Comparison of ENCODE assay signal across 8 mouse cellular contexts in the genomic region with DNA sequence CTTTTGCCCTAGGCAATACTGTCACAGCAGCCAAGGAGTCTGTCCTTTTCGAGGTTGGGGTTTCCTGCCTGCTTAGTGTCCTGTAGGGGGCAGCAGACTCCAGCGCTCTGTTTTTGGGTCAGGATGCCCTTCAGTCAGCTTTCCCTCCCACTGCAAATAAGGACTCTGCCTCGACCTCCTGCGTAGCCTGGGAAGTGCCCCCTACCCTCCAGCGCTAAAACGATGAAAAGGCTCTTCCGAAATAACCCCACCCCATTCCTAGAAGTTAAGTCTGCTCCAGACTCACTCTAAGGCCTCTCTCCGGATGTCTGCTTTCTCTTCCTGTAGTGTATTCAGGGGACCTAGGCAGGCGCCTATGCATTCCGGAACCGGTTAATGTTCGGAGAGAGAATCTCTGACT. TPM values are rescaled to one million over a fixed set of nuclear protein-coding genes. Genes with fewer than 3 reads are reported as not detected.
DNase-seq lines count a peak whose midpoint lies in the region; ATAC-seq and TF ChIP-seq lines count a peak whose summit lies in the region.

No protein-coding gene starts in this region.

- TF ChIP-seq EP300 in stomach, postnatal 0 days (optimal IDR thresholded peaks at IDR 0.05): no peak

- TF ChIP-seq CTCF in bone marrow, adult 2 months (IDR thresholded peaks at IDR 0.05; ENCODE audit: control insufficient read depth, insufficient read depth, low read length): peak; percentile 96
- peak; percentile 99 for TF ChIP-seq CTCF in kidney, postnatal 0 days (IDR thresholded peaks at IDR 0.05; ENCODE audit: low read depth)
- TF ChIP-seq CTCF in stomach, postnatal 0 days (IDR thresholded peaks at IDR 0.05; ENCODE audit: low read depth): peak; percentile 97

- TF ChIP-seq POLR2A in bone marrow, adult 2 months (IDR thresholded peaks at IDR 0.05; ENCODE audit: borderline replicate concordance, control insufficient read depth, low read depth, low read length): no peak

- WGBS in bone marrow, adult 2 months: under 1% methylated on average over 12 of the region's 12 CpGs
- under 1% methylated on average over 12 of the region's 12 CpGs for WGBS in heart, embryonic 14.5 days
- WGBS in kidney, postnatal 0 days: 0% methylated on average over 12 of the region's 12 CpGs
- WGBS in liver, embryonic 15.5 days (ENCODE audit: insufficient replicate concordance): under 1% methylated on average over 12 of the region's 12 CpGs
- 1% methylated on average over 12 of the region's 12 CpGs for WGBS in stomach, postnatal 0 days

- H3K4me2 ChIP-seq in heart, embryonic 14.5 days (ENCODE audit: low read length): peak overlapping the region; percentile 91
- peak overlapping the region; percentile 77 for H3K4me2 ChIP-seq in kidney, postnatal 0 days (ENCODE audit: low read length)
- H3K4me2 ChIP-seq in liver, embryonic 15.5 days: peak overlapping the region; percentile 86
- H3K4me2 ChIP-seq in stomach, postnatal 0 days (replicated peaks; ENCODE audit: low read depth): peak overlapping the region; percentile 70

- peak overlapping the region; percentile 61 for H3K4me3 ChIP-seq in bone marrow, adult 2 months (replicated peaks; ENCODE audit: control insufficient read depth, low read depth, low read length)
- H3K4me3 ChIP-seq in heart, embryonic 14.5 days (ENCODE audit: control insufficient read depth in 1 of 2, insufficient read depth in 1 of 2, low read depth in 1 of 2, low read length in 2 of 2): peak overlapping the region; percentile 36 to 43
- peak overlapping the region; percentile 30 for H3K4me3 ChIP-seq in kidney, postnatal 0 days (replicated peaks; ENCODE audit: low read depth, low read length)
- H3K4me3 ChIP-seq in liver, embryonic 15.5 days (replicated peaks): peak overlapping the region; percentile 53
- H3K4me3 ChIP-seq in stomach, postnatal 0 days (ENCODE audit: low read depth, low read length): peak overlapping the region; percentile 24

- H3K9ac ChIP-seq in heart, embryonic 14.5 days (ENCODE audit: low read length): peak overlapping the region; percentile 65
- H3K9ac ChIP-seq in kidney, postnatal 0 days (ENCODE audit: low read depth, low read length): peak overlapping the region; percentile 43; the same call in 1 of the 2 replicates
- peak overlapping the region; percentile 53 for H3K9ac ChIP-seq in liver, embryonic 15.5 days
- peak overlapping the region; percentile 55 for H3K9ac ChIP-seq in stomach, postnatal 0 days (ENCODE audit: low read length)

- ATAC-seq in CD4-positive, CD25-positive, alpha-beta regulatory T cell, adult 4 months: peak; percentile 85
- peak; percentile 80 for ATAC-seq in erythroblast, adult 5-6 weeks (replicated peaks; ENCODE audit: low FRiP score, poor library complexity, severe bottlenecking)
- ATAC-seq in heart, embryonic 14.5 days (ENCODE audit: insufficient number of reproducible peaks, insufficient read depth, low FRiP score, low read depth): 0 out of 2 replicates have a peak, but pooled peaks have one; percentile 23
- 0 out of 2 replicates have a peak, but pooled peaks have one; percentile 29 for ATAC-seq in kidney, postnatal 0 days (replicated peaks; ENCODE audit: low FRiP score, low read depth)
- peak; percentile 38 for ATAC-seq in liver, embryonic 15.5 days (ENCODE audit: insufficient read depth)
- ATAC-seq in stomach, postnatal 0 days (ENCODE audit: low FRiP score, low TSS enrichment): peak; percentile 33; the same call in 1 of the 2 replicates

- H3K27me3 ChIP-seq in heart, embryonic 14.5 days (ENCODE audit: control insufficient read depth, insufficient read depth, low read length): no peaks in the 10 kb centered on the region
- H3K27me3 ChIP-seq in kidney, postnatal 0 days (ENCODE audit: insufficient read depth, low read length): no peaks in the 10 kb centered on the region
- peaks cover 44% of the 10 kb centered on the region for H3K27me3 ChIP-seq in liver, embryonic 15.5 days
- no peaks in the 10 kb centered on the region for H3K27me3 ChIP-seq in stomach, postnatal 0 days (ENCODE audit: control insufficient read depth, insufficient read depth, low read length)

- peak; percentile 94 for DNase-seq in kidney, postnatal 0 days (ENCODE audit: low spot score)
- peak; percentile 81 for DNase-seq in neural tube, embryonic 10.5 days (ENCODE audit: extremely low spot score, low spot score)
- peak; percentile 74 for DNase-seq in stomach, postnatal 0 days (ENCODE audit: low spot score)

- no peaks in the 10 kb centered on the region for H3K36me3 ChIP-seq in heart, embryonic 14.5 days (ENCODE audit: control insufficient read depth, insufficient read depth, low read length)
- no peaks in the 10 kb centered on the region for H3K36me3 ChIP-seq in kidney, postnatal 0 days (ENCODE audit: insufficient read depth, low read length)
- H3K36me3 ChIP-seq in liver, embryonic 15.5 days (replicated peaks): no peaks in the 10 kb centered on the region
- H3K36me3 ChIP-seq in stomach, postnatal 0 days (ENCODE audit: control insufficient read depth, insufficient read depth, low read length): no peaks in the 10 kb centered on the region

- H3K4me1 ChIP-seq in bone marrow, adult 2 months (ENCODE audit: control insufficient read depth, insufficient read depth, low read length): no peaks in the 10 kb centered on the region; the same call in 1 of the 2 replicates
- H3K4me1 ChIP-seq in heart, embryonic 14.5 days (ENCODE audit: control insufficient read depth in 2 of 2, insufficient read depth in 2 of 2, low read length in 2 of 2): peaks cover 14 to 24% of the 10 kb centered on the region in 2 experiments
- H3K4me1 ChIP-seq in kidney, postnatal 0 days (replicated peaks; ENCODE audit: insufficient read depth, low read length): peaks cover 16% of the 10 kb centered on the region; the same call in 1 of the 2 replicates
- H3K4me1 ChIP-seq in liver, embryonic 15.5 days (replicated peaks): peaks cover 32% of the 10 kb centered on the region
- peaks cover 6% of the 10 kb centered on the region for H3K4me1 ChIP-seq in stomach, postnatal 0 days (replicated peaks; ENCODE audit: control insufficient read depth, insufficient read depth)

- H3K27ac ChIP-seq in bone marrow, adult 2 months (ENCODE audit: control insufficient read depth, insufficient read depth, low read depth, low read length, poor library complexity): peak overlapping the region; percentile 18
- H3K27ac ChIP-seq in heart, embryonic 14.5 days (replicated peaks in 1 of 2; ENCODE audit: control insufficient read depth in 1 of 2, insufficient read depth in 1 of 2, low read depth in 2 of 2, low read length in 2 of 2): peak overlapping the region; percentile 4 to 51; a peak in 3 of 4 replicates
- H3K27ac ChIP-seq in kidney, postnatal 0 days: peak overlapping the region; percentile 73; the same call in 1 of the 2 replicates
- 0 out of 2 replicates have a peak overlapping the region, but pooled peaks have one; percentile 24 for H3K27ac ChIP-seq in liver, embryonic 15.5 days (replicated peaks)
- H3K27ac ChIP-seq in stomach, postnatal 0 days (replicated peaks): peak overlapping the region; percentile 53

- H3K9me3 ChIP-seq in heart, embryonic 14.5 days (ENCODE audit: control insufficient read depth, low read length): no peaks in the 10 kb centered on the region
- H3K9me3 ChIP-seq in kidney, postnatal 0 days (replicated peaks; ENCODE audit: low read length): no peaks in the 10 kb centered on the region
- no peaks in the 10 kb centered on the region for H3K9me3 ChIP-seq in liver, embryonic 15.5 days (replicated peaks)
- H3K9me3 ChIP-seq in stomach, postnatal 0 days (ENCODE audit: control insufficient read depth, low read length): no peaks in the 10 kb centered on the region

RNA-seq across cellular contexts. Expression of gene Nanos3, which starts 1.5 kb away (rescaled TPM):
- under 1 TPM in 1 of 2 experiments, not detected in 1; 0.81 TPM for polyA plus RNA-seq in CD4-positive, CD25-positive, alpha-beta regulatory T cell, adult 4 months (2017; shearing (Covaris generic))
- polyA plus RNA-seq in bone marrow, adult 2 months (2011; ENCODE audit: insufficient read depth, insufficient read length, low replicate concordance, missing spikeins): 3.0 TPM in 1 of 2 replicates, not detected in the other
- total RNA-seq in erythroblast, adult 5-6 weeks (2015; ENCODE audit: low replicate concordance): not detected in 2 replicates
- total RNA-seq in erythroblast, adult 5-6 weeks (2017; ENCODE audit: low replicate concordance): not detected in 2 replicates
- polyA plus RNA-seq in heart, embryonic 14.5 days (2014; fragmentation: Nextera tagmentation; extraction: Ambion mirVana): 2.4 and 3.8 TPM in 2 replicates
- polyA plus RNA-seq in kidney, postnatal 0 days (2015; fragmentation: Nextera tagmentation; extraction: Ambion mirVana): 8.6 and 9.6 TPM in 2 replicates
- polyA plus RNA-seq in liver, embryonic 15.5 days (2015; fragmentation: Nextera tagmentation; extraction: Ambion mirVana): 0.31 TPM in 2 replicates
- polyA plus RNA-seq in stomach, postnatal 0 days (2015; fragmentation: Nextera tagmentation; extraction: Ambion mirVana): 2.0 and 4.4 TPM in 2 replicates

RNA-seq across cellular contexts. Expression of gene 4930432K21Rik, which starts 38.7 kb away (rescaled TPM):
- polyA plus RNA-seq in CD4-positive, CD25-positive, alpha-beta regulatory T cell, adult 4 months (2017; shearing (Covaris generic)): 1 to 10 TPM; 1.1 to 3.2 TPM
- polyA plus RNA-seq in bone marrow, adult 2 months (2011; ENCODE audit: insufficient read depth, insufficient read length, low replicate concordance, missing spikeins): not detected in 2 replicates
- total RNA-seq in erythroblast, adult 5-6 weeks (2015; ENCODE audit: low replicate concordance): not detected in 2 replicates
- total RNA-seq in erythroblast, adult 5-6 weeks (2017; ENCODE audit: low replicate concordance): 0.43 TPM in 1 of 2 replicates, not detected in the other
- 0.43 and 0.63 TPM in 2 replicates for polyA plus RNA-seq in heart, embryonic 14.5 days (2014; fragmentation: Nextera tagmentation; extraction: Ambion mirVana)
- polyA plus RNA-seq in kidney, postnatal 0 days (2015; fragmentation: Nextera tagmentation; extraction: Ambion mirVana): 1.3 and 1.6 TPM in 2 replicates
- polyA plus RNA-seq in liver, embryonic 15.5 days (2015; fragmentation: Nextera tagmentation; extraction: Ambion mirVana): 0.25 and 0.41 TPM in 2 replicates
- 0.28 and 0.40 TPM in 2 replicates for polyA plus RNA-seq in stomach, postnatal 0 days (2015; fragmentation: Nextera tagmentation; extraction: Ambion mirVana)

RNA-seq across cellular contexts. Expression of gene Cc2d1a, which starts 38.8 kb away (rescaled TPM):
- polyA plus RNA-seq in CD4-positive, CD25-positive, alpha-beta regulatory T cell, adult 4 months (2017; shearing (Covaris generic)): 10 to 100 TPM; 12.7 to 19.2 TPM
- 10.9 and 18.5 TPM in 2 replicates for polyA plus RNA-seq in bone marrow, adult 2 months (2011; ENCODE audit: insufficient read depth, insufficient read length, low replicate concordance, missing spikeins)
- 4.2 and 7.3 TPM in 2 replicates for total RNA-seq in erythroblast, adult 5-6 weeks (2015; ENCODE audit: low replicate concordance)
- 0.60 and 2.5 TPM in 2 replicates for total RNA-seq in erythroblast, adult 5-6 weeks (2017; ENCODE audit: low replicate concordance)
- polyA plus RNA-seq in heart, embryonic 14.5 days (2014; fragmentation: Nextera tagmentation; extraction: Ambion mirVana): 9.3 and 11.8 TPM in 2 replicates
- 17.2 and 19.1 TPM in 2 replicates for polyA plus RNA-seq in kidney, postnatal 0 days (2015; fragmentation: Nextera tagmentation; extraction: Ambion mirVana)
- 5.4 and 5.5 TPM in 2 replicates for polyA plus RNA-seq in liver, embryonic 15.5 days (2015; fragmentation: Nextera tagmentation; extraction: Ambion mirVana)
- polyA plus RNA-seq in stomach, postnatal 0 days (2015; fragmentation: Nextera tagmentation; extraction: Ambion mirVana): 15.8 and 17.5 TPM in 2 replicates

RNA-seq across cellular contexts. Expression of gene Zswim4, which starts 50.3 kb away (rescaled TPM):
- polyA plus RNA-seq in CD4-positive, CD25-positive, alpha-beta regulatory T cell, adult 4 months (2017; shearing (Covaris generic)): 1 to 10 TPM; 3.3 to 4.3 TPM
- 2.0 and 4.0 TPM in 2 replicates for polyA plus RNA-seq in bone marrow, adult 2 months (2011; ENCODE audit: insufficient read depth, insufficient read length, low replicate concordance, missing spikeins)
- total RNA-seq in erythroblast, adult 5-6 weeks (2015; ENCODE audit: low replicate concordance): 3.1 and 3.5 TPM in 2 replicates
- 6.3 and 7.4 TPM in 2 replicates for total RNA-seq in erythroblast, adult 5-6 weeks (2017; ENCODE audit: low replicate concordance)
- 6.7 and 7.3 TPM in 2 replicates for polyA plus RNA-seq in heart, embryonic 14.5 days (2014; fragmentation: Nextera tagmentation; extraction: Ambion mirVana)
- 10.5 and 11.0 TPM in 2 replicates for polyA plus RNA-seq in kidney, postnatal 0 days (2015; fragmentation: Nextera tagmentation; extraction: Ambion mirVana)
- polyA plus RNA-seq in liver, embryonic 15.5 days (2015; fragmentation: Nextera tagmentation; extraction: Ambion mirVana): 2.0 and 2.5 TPM in 2 replicates
- polyA plus RNA-seq in stomach, postnatal 0 days (2015; fragmentation: Nextera tagmentation; extraction: Ambion mirVana): 8.0 and 9.7 TPM in 2 replicates

Comparison
In these comparisons a context has a peak if more than half of its experiments do, and no peak if none do; other contexts are left out.
1. Peak in every context shown above with its lines: DNase-seq, ATAC-seq, H3K4me3 ChIP-seq and H3K27ac ChIP-seq.
2. ATAC-seq: peak in every context shown above with its lines; median percentile 85 in CD4-positive, CD25-positive, alpha-beta regulatory T cell, adult 4 months; 80 in erythroblast, adult 5-6 weeks; 38 in liver, embryonic 15.5 days; 33 in stomach, postnatal 0 days; 29 in kidney, postnatal 0 days; 23 in heart, embryonic 14.5 days.
3. H3K27ac ChIP-seq: peak in every context shown above with its lines; median percentile 73 in kidney, postnatal 0 days; 53 in stomach, postnatal 0 days; 28 in heart, embryonic 14.5 days; 24 in liver, embryonic 15.5 days; 18 in bone marrow, adult 2 months.